Mouse (Mus musculus): ENCODE results near the gene Csrp1. TPM values are rescaled to one million over a fixed set of nuclear protein-coding genes. Genes with fewer than 3 reads are reported as not detected.

Csrp1 gene
- polyA plus RNA-seq, 1 experiment, result 219 TPM

- TF ChIP-seq MYOD1 (IDR thresholded peaks at IDR 0.05; ENCODE audit: control insufficient read depth in 1 of 3, insufficient read length in 2 of 3, low read depth in 2 of 3) (peak in 2 of 3 experiments; percentile 29 to 56), MYOG (IDR thresholded peaks at IDR 0.05; ENCODE audit: control insufficient read depth in 1 of 3, insufficient read depth in 1 of 3, insufficient read length in 2 of 3, low read depth in 2 of 3) (peak in 1 of 3 experiments; percentile 39), E2F4 (IDR thresholded peaks at IDR 0.05; ENCODE audit: insufficient read depth) (no peak), POLR2AphosphoS2 (IDR thresholded peaks at IDR 0.05; ENCODE audit: insufficient read length, low read depth) (peak; percentile 28), POLR2A (IDR thresholded peaks at IDR 0.05; ENCODE audit: insufficient read length, low read depth) (peak; percentile 39)
- Histone ChIP-seq H3K4me2 (ENCODE audit: low read depth) (peak overlapping the region; percentile 83), H3K36me3 (ENCODE audit: control insufficient read depth, insufficient read depth) (peaks cover 3% of the 10 kb centered on the region), H3K79me2 (ENCODE audit: control insufficient read depth, insufficient read depth) (peaks cover 57% of the 10 kb centered on the region), H3K27me3 (ENCODE audit: control insufficient read depth, insufficient read depth, insufficient read length) (no peaks in the 10 kb centered on the region), H3ac (ENCODE audit: control insufficient read depth, insufficient read length) (peak overlapping the region; percentile 39), H3K4me3 (peak overlapping the region; percentile 78)
Measured at GRCm38 (mm10) chr1:135686792-135687510, 32.9 kb upstream of the Csrp1 start.

- TF ChIP-seq POLR2AphosphoS2 (IDR thresholded peaks at IDR 0.05; ENCODE audit: insufficient read length, low read depth) (peak; percentile 34), REST (IDR thresholded peaks at IDR 0.05; ENCODE audit: insufficient read depth, insufficient read length) (no peak), SRF (IDR thresholded peaks at IDR 0.05; ENCODE audit: control insufficient read depth, insufficient read length, low read depth) (no peak), POLR2A (IDR thresholded peaks at IDR 0.05; ENCODE audit: insufficient read length, low read depth) (peak; percentile 68), TCF12 (IDR thresholded peaks at IDR 0.05; ENCODE audit: insufficient read depth, poor library complexity, severe bottlenecking) (no peak), MAX (IDR thresholded peaks at IDR 0.05; ENCODE audit: low read depth) (no peak), TCF3 (IDR thresholded peaks at IDR 0.05; ENCODE audit: insufficient read length, low read depth) (peak; percentile 11), MYOD1 (IDR thresholded peaks at IDR 0.05; ENCODE audit: control insufficient read depth in 1 of 3, insufficient read length in 2 of 3, low read depth in 2 of 3) (peak in 1 of 3 experiments; percentile 42), E2F4 (IDR thresholded peaks at IDR 0.05; ENCODE audit: insufficient read depth) (no peak), CEBPB (IDR thresholded peaks at IDR 0.05; ENCODE audit: insufficient read depth, poor library complexity, severe bottlenecking) (no peak), USF1 (IDR thresholded peaks at IDR 0.05; ENCODE audit: low read depth) (no peak), MYOG (IDR thresholded peaks at IDR 0.05; ENCODE audit: control insufficient read depth in 1 of 3, insufficient read depth in 1 of 3, insufficient read length in 2 of 3, low read depth in 2 of 3) (peak in 1 of 3 experiments; percentile 47)
- no peaks in the 10 kb centered on the region for H3K36me3 ChIP-seq (ENCODE audit: control insufficient read depth, insufficient read depth)
- peaks cover 47% of the 10 kb centered on the region for H3K79me2 ChIP-seq (ENCODE audit: control insufficient read depth, insufficient read depth)
- peak overlapping the region; percentile 83 for H3K4me2 ChIP-seq (ENCODE audit: low read depth)
- no peaks in the 10 kb centered on the region for H3K27me3 ChIP-seq (ENCODE audit: control insufficient read depth, insufficient read depth, insufficient read length)
- H3K4me3 ChIP-seq, result peak overlapping the region; percentile 78
- peak overlapping the region; percentile 39 for H3ac ChIP-seq (ENCODE audit: control insufficient read depth, insufficient read length)
Measured at GRCm38 (mm10) chr1:135687771-135688492, 31.9 kb upstream of the Csrp1 start.

GRCm38 (mm10) chr1:135688686-135689085 lies 31.2 kb upstream of the Csrp1 start:
- Histone ChIP-seq H3K27me3 (ENCODE audit: control insufficient read depth, insufficient read depth, insufficient read length) (no peaks in the 10 kb centered on the region), H3K4me2 (ENCODE audit: low read depth) (peak overlapping the region; percentile 81), H3K4me3 (peak overlapping the region; percentile 78), H3K36me3 (ENCODE audit: control insufficient read depth, insufficient read depth) (no peaks in the 10 kb centered on the region), H3K79me2 (ENCODE audit: control insufficient read depth, insufficient read depth) (peaks cover 39% of the 10 kb centered on the region), H3ac (ENCODE audit: control insufficient read depth, insufficient read length) (peak overlapping the region; percentile 39)
- TF ChIP-seq CEBPB (IDR thresholded peaks at IDR 0.05; ENCODE audit: insufficient read depth, poor library complexity, severe bottlenecking), result 0 out of 2 replicates have a peak, but pooled peaks have one; percentile 44
- no peak for TF ChIP-seq MYOG (IDR thresholded peaks at IDR 0.05; ENCODE audit: control insufficient read depth in 1 of 3, insufficient read depth in 1 of 3, insufficient read length in 2 of 3, low read depth in 2 of 3)
- no peak for TF ChIP-seq POLR2A (IDR thresholded peaks at IDR 0.05; ENCODE audit: insufficient read length, low read depth)

- TF ChIP-seq TCF3 (IDR thresholded peaks at IDR 0.05; ENCODE audit: insufficient read length, low read depth) (no peak), POLR2A (IDR thresholded peaks at IDR 0.05; ENCODE audit: insufficient read length, low read depth) (no peak), SRF (IDR thresholded peaks at IDR 0.05; ENCODE audit: control insufficient read depth, insufficient read length, low read depth) (no peak), TCF12 (IDR thresholded peaks at IDR 0.05; ENCODE audit: insufficient read depth, poor library complexity, severe bottlenecking) (no peak), POLR2AphosphoS2 (IDR thresholded peaks at IDR 0.05; ENCODE audit: insufficient read length, low read depth) (no peak), MAX (IDR thresholded peaks at IDR 0.05; ENCODE audit: low read depth) (no peak), MYOG (IDR thresholded peaks at IDR 0.05; ENCODE audit: control insufficient read depth in 1 of 3, insufficient read depth in 1 of 3, insufficient read length in 2 of 3, low read depth in 2 of 3) (no peak), E2F4 (IDR thresholded peaks at IDR 0.05; ENCODE audit: insufficient read depth) (no peak)
- H3K79me2 ChIP-seq (ENCODE audit: control insufficient read depth, insufficient read depth), result peaks cover 17% of the 10 kb centered on the region
- H3K4me2 ChIP-seq (ENCODE audit: low read depth), result peak overlapping the region; percentile 61
- no peak overlapping the region for H3K4me3 ChIP-seq
- no peaks in the 10 kb centered on the region for H3K27me3 ChIP-seq (ENCODE audit: control insufficient read depth, insufficient read depth, insufficient read length)
- H3K36me3 ChIP-seq (ENCODE audit: control insufficient read depth, insufficient read depth), result no peaks in the 10 kb centered on the region
- H3ac ChIP-seq (ENCODE audit: control insufficient read depth, insufficient read length), result no peak overlapping the region
Measured at GRCm38 (mm10) chr1:135690784-135691416, 29.0 kb upstream of the Csrp1 start.
